Mouse (Mus musculus): ENCODE data around the gene Echs1.
A peak's percentile ranks its signal among the peaks of the same experiment; 100 is the strongest.
"Not testable (repeated sequence)": the region's sequence is repeated elsewhere in the genome, so short reads cannot be mapped to it uniquely, and the experiment has no call there.

Gene Echs1

DNA sequence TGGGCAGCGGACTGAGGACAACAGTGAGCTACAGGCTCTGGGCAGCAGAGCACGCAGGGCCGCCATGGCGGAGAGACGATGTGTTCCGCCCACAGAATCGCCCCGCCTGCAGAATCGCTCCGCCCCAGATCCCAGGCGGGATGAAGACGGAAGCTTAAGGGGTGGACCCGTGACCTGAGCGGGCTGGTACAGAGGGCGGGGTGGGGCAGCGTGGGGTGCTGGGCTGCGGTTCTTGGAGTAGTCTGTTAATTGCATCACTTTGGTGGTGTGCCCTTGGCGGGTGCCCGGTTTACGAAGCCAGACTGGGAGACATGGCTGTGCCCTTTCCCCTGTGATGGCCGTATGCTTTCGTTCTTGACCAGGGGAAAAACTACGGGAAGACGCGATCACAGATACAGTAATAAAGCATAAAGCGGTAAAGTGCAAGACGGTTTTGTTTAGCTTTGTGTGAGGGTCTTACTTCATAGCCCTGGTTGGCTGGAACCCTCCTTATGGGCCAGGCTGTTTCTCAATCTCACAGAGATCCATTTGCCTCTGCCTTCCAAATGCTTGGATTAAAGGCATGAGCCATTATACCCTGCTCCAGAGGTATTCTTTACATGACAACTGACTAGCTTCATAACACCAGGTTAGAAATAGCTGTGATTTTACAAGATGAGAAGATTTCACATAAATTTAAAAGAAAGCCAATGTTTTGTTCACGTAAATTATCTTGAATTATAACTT, at the start of gene Echs1:
TSS of gene Echs1 (minus strand) at position 148 of the 726 bp plus-strand sequence.
- peak; percentile 86 for DNase-seq (ENCODE audit: extremely low spot score)

DNA sequence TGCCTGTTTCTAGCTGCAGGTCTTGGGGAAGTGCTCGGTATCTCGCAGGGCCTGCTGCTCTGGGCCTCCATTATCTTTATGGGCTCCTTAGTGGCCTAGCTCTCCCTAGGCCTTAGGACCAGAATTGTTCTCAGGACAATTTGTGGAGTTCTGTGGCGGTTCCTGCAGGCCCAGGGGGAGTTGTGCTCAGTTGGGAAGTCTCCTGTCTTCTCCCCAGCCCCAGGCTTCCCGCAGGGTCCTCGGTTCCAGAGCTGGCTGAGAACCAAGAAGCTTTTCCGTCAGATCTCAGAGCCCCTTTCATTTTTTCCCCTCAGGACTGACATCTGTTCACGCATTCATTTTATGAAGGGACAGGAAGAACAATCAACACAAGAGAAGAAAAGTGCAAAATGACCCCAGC, 48.4 kb upstream of the Echs1 start, which contains the start of gene Olfr522:
TSS of gene Olfr522 (minus strand) at position 101 of the 400 bp plus-strand sequence.
- DNase-seq (ENCODE audit: extremely low spot score): no peak

DNA sequence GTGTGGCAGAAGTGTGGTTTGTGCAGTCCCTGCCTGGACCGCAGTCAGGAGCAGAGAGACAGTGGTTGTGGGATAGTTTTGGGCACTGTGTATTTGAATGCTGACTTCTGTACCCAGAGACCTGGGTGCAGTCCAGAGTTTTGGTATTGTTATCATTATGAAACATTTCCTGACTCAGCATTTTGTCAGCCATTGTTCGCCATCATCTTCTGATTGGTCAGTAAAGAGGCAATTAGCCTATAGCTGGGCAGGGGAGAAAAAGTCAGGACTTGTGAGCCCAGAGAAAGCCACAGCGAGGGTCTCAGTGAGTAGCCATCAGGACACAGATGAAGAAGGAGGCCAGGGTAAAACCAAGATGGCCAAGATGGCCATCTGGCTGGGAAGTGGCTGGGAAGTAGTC, 44.1 kb upstream of the Echs1 start:
- DNase-seq (ENCODE audit: extremely low spot score): no peak

DNA sequence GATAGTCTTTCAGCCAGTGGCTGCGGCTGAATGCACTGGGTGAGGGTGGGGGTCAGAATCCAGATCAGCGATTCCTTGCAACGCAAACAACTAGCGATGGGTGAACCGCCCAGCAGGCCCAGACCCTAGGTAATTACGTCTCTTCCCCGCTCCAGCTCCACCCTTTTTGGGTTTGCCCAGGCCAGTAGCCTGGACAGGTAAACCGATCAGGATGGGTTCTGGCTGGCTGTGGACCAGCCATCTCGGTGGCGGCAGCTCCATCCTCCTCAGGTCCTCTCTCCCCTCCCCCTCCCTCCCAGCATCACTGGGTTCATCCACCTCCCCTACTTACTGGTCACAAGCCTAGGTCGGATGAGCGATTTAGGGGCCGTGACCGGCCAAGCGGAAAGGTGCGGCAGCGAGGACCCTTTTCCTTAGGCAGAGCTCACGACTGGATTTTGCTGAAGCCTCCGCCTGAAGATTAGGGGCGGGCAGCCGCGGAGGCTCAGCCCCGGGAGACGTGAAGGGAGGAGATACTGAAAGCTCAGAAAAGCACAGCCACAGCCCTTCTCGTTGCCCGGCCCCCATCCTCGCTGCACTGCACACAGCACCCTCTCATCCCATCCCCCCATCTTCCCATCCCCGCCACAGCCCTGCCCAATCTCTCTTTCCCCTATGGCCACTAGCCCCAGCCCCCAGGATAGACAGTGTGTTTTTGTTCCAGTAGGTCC, 38.1 kb upstream of the Echs1 start, which contains the start of gene Sprn:
TSS of gene Sprn (minus strand) at position 660 of the 710 bp plus-strand sequence.
- DNase-seq (ENCODE audit: extremely low spot score): peak; percentile 27

DNA sequence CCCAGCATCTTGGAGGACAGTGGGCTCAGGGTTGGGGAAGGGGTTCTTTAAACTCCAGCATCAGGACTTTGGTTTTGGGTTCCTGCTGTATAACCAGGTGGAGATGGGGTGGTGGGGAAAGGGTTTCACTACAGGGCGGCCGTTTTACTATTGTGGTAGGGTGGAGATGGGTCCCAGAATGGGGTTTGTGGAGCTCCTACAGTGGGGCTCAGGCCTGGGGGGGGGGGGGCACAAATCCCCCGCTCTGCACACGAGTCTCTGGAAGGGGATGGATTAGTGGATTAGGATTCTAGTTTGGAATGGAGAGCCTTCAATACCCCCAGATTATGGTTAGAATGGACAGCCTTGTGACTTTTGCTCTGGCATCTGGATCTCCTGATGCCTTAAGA, 37.5 kb upstream of the Echs1 start:
- no peak for DNase-seq (ENCODE audit: extremely low spot score)

DNA sequence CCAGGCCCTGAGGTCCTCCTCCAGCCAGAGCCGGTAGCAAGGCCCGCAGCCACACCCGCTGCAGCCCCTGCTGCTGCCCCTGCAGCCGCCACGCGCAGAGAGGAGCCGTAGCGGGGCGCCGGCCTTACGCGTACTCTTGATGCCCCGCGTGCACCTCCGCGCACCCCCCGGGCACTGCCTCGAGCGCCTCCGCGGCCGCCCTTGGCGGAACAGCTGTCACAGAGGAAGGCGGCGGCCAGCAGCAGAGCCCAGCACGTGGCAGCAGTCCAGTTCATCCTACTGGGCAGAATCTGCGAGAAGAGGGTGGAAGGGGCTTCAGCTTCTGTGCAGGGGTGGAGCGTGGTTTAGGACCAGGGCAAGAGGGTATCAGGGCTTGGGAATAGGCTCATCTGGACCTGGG, 37.1 kb upstream of the Echs1 start:
- peak; percentile 38 for DNase-seq (ENCODE audit: extremely low spot score)

DNA sequence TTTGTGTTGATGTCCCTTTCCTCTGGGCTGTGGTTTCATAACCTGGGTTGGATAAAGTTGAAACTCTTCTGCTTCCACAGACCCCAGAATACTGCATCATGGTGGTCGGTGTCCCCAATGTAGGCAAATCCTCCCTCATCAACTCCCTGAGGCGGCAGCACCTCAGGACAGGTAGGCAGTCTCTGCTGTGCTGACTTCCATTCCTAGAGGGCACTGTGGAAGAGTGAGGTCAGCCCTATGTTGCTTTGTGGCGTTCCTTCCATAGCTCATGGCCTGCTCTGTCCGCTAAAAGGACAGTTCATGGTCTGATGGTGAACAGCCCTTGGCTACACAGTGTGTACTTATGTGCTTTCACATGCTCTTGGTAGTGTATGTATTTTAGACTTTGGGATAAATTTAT, 28.3 kb upstream of the Echs1 start:
- no peak for DNase-seq (ENCODE audit: extremely low spot score)

DNA sequence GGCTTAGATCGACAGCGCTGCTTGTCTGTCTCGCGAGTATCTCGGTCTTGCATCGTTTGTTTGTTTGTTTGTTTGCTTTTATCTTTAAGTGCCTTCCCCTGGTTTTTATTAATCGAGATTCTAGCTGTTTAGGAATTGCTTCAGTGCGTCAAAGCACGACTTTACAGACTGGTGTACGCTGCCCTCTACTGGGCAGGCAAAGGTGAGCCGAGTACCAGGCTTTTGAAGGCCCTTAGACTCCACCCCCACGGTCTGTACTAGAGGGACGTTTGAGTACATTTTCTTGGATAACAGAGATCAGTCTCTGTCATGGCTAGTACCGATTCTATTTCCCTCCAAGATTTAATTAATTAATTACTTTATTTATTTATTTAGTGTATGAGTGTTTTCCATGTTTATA, 25.1 kb upstream of the Echs1 start:
- peak; percentile 47 for DNase-seq (ENCODE audit: extremely low spot score)

DNA sequence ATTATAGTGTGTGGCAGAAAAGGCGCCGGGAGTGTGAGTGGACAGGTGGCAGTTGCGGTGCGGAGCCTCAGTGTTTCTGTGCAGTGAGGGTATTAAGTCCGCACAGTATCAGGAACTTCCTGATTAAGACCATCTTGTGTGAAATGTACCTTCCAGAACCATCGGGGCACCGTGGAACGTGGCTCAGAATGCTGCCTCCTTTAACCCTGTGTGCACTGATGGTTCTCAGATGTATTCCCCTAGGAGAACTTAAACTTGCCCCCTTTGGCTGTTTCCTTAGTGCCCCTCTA, 21.7 kb upstream of the Echs1 start:
- no peak for DNase-seq (ENCODE audit: extremely low spot score)

DNA sequence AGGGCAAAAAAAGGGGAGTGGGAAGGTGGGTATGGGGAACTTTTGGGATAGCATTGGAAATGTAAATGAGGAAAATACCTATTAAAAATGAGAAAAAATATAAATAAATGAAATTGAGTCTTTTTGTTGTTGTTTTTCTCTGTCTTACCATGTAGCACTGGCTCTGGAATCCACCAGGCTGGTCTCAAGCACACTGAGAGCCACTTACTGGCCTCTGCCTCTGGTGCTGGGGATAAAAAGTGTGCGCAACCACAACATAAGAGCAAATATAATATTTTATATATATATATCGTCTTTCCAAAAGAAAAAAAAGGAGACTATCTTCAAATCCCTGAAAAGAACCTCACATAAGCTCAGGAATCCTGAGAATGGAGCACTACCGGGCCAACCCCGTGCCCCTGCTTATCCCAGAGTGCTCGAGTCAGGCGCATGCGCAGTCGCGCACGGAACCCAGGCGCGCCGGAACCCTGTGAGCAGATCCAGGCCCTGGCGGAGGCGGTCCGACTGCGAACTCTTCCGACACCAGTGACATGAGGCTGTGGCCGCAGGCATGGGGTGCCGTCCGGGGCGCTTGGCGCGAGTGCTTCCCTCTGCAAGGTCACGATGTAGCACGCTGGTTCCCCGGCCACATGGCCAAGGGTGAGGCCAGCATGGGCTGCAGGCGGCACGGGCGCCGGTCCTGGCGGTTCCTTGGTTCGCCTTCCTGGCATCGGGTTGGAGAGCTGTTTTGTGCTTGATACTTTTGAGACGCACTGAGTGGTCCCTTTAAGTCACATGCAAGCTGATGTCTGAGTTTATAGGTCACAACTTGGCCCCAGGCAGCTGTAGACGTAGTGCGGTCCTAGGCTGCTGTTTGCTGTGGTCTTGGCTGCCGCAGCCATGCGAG, 21.1 kb upstream of the Echs1 start, which contains the start of gene Mtg1:
TSS of gene Mtg1 (plus strand) at position 430 of the 886 bp plus-strand sequence.
- peak; percentile 95 for DNase-seq (ENCODE audit: extremely low spot score)

DNA sequence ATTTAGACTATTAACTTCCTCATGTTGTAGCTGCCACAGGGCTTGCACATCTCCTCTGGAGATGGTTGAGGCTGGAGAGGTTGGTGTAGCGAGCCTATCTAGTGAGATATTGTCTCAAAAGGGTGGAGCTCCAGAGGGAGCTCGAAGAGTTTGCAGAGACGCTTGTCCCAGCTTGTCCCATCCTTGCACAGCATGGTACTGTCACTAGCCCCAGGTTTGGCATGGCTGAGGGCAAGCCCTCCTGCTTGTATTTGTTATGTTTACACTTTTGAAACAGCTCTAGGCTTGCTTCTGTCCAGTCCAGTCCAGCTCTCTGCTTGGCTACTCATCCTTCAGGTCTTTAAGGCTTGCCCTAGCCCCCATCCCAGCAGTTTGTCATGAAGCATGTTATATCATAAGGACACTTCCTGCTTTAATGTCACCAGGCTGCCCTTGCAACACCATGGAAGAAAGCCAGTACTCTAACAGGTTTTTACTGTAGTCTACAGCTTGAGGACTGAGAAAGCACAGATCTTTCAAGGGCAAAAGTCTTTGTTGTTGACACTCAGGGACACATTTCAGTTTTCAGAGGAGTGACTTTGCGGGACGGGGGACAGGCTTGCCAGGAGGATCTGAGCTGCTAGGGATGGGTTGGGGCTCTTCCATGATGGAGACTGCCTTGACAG, 19.0 kb upstream of the Echs1 start:
- no peak for DNase-seq (ENCODE audit: extremely low spot score)

DNA sequence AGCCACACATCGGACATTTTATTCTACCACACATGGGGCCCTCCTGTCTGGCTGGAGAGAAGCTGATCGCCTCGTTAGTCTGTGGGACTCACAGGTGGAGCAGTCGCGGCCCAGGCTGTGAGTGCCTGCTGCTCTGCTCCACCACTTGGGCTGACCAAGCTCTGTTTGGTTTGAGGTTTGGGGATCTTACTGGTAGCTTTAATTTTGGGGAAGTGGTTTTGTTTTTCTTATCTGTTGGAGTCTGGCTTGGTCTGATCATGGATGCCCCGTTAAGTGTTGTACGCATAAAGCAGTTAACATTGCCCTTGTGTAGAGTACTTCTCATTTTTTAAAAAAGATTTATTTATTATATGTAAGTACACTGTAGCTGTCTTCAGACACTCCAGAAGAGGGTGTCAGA, 17.8 kb upstream of the Echs1 start:
- not testable (repeated sequence) for DNase-seq (ENCODE audit: extremely low spot score)

DNA sequence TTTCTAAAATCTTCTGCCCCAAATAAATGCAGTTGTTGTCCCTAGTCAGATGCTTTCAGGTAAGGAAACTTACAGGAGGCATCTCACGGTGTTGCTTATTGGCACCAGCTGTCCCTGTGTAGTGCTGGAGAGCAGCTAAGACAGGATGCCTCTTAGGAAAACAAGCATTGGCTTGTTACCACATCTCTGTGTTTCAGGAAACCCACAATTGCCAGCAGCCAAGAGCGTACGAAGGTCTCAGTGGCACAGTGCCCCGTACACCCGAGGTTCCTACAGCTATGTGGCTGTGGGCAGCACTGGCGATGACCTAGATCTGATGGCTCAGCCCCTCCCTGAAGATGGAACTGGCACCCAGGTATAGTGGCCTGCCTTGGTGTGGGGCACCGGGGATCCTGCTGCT, 15.9 kb upstream of the Echs1 start:
- DNase-seq (ENCODE audit: extremely low spot score): not testable (repeated sequence)

DNA sequence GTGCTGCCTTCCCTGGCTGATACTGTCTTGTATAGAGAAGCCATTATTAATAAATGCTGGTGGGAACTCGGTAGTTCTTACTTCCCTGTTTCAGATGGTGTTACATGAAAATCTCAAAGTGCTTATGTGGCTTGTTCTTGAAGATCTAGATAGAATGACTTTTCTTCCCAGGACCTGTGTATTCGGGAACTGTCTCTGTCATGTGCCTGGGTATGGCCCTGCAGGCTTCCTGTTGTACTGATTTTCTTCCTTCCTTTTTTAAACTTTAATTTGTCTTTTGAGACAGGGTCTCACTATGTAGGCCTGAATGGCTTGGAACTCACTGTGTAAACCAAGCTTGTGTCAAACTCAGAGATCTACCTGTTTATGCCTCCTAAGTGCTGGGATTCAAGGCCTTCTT, 11.6 kb upstream of the Echs1 start:
- DNase-seq (ENCODE audit: extremely low spot score): no peak

DNA sequence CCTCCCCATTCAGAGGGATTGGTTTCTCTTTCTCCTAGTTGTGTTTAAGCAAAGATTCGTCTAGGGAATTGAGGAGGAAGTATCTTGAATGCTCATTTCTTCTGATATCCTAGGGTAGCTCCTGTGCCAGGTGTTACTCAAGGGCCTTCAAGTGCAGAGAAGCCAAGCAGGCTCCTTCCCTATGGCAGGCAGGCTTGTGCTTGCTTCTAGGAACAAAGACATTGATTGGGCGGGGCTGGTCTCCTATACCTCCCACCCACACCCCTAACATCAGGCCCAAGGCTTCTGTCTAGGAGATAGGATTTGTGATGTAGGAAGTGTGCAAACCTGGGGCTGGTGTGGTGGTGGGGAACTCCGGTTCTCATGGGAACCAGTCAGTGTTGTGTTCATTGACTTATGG, 10.7 kb upstream of the Echs1 start:
- no peak for DNase-seq (ENCODE audit: extremely low spot score)

DNA sequence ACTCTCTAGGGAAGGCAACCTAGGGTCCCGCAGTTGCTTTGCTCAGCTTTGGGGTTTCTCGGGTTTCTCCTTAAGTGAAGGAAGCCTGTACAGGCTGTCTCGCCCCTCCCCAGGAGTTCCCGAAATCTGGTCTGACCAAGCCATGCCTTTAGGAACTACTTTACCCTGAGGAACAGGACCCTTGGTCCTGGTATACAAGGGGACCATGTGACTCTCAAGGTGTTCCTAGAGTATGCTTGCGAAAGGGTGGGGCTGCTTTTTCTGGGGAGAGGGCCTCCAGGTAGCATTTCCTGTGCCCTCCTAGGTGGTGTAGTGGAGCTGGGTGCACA, 9.7 kb upstream of the Echs1 start:
- no peak for DNase-seq (ENCODE audit: extremely low spot score)

DNA sequence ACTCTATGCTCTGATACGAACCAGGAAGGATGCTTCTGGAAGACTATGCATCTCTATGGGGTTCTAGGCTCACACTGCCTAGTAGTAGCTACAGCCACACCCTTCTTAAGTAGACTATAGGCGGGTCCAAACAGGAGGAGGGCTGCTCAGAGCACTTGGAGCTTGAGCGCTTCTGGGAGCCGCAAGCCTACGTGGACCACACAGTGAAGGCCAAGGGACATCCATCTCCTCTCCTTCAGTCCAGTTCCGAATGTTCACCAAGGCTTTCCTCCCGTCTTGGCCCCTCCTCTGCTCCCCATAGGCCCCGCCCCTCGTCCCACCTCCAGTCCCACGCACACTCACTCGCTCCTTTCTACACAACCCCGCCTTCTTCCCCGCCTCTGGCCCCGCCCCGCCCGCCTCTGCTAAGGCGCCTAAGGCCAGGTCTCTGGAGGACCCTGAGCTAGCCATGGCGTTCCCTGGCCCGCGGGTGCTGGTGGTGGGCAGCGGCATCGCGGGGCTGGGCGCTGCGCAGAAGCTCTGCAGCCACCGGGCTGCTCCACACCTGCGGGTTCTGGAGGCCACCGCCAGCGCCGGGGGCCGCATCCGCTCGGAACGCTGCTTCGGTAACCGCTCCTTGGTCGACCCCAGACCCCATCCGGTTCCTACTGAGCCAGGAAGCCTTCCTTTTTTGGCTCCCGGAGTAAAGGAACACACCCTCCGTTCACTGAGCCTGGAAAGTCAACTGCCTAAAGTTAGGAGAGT, 9.2 kb upstream of the Echs1 start:
- peak; percentile 97 for DNase-seq (ENCODE audit: extremely low spot score)

DNA sequence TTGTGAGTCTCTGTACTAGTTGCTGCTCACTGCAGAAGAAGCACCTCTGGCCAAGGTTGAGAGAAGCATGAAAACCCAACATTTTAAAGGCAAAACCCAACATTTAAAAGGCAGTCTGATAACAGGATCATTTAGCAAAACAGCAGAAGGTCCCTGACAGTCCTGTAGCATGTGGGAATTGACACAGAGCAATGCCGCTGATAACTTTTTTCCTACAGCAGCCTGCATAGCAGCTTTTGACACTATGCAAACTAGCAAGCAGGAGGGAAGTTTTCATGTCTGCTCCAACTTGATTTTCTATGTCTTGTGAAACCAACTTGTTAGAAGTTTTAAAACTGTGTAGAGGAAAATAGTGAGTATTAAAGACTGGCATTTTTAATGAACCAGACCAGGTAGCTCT, 8.1 kb upstream of the Echs1 start:
- no peak for DNase-seq (ENCODE audit: extremely low spot score)

DNA sequence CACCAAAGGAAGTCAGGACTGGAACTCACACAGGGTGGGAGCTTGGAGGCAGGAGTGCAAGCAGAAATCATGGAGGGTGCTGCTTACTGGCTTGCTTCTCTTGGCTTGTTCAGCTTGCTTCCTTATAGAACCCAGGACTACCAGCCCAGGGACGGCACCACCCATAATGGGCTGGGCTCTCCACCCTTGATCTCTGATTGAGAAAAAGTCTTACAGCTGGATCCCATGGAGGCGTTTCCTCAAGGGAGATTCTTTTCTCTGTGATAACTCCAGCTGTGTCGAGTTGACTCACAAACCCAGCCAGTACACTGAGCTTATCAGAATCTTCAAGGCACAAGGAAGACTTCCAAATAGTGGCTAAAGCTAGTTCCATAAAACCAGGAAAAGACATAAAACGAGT, 6.5 kb upstream of the Echs1 start:
- no peak for DNase-seq (ENCODE audit: extremely low spot score)

DNA sequence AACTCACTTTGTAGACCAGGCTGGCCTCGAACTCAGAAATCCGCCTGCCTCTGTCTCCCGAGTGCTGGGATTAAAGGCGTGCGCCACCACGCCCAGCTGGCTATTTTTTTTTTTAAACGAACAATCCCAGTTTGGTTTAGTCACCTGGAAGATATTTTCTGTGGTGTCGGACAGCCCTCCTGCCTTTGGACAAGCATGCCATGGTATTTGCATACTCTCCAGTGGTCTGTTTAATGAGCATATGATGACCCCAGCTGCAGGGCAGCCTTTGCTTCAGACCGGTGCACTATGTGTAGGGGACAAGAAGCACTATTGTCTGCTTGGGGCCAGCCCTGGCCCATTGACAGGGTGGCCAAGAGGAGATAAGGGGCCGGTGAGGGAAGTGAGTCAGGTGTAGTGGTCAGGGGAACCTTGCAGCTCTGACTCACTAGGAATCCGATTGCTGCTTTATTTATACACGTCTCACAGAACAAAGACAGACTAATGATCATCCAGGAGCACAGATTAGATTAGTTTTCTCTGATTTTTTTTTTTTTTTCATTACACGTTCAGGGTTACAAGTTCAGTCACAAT, 5.1 kb upstream of the Echs1 start:
- DNase-seq (ENCODE audit: extremely low spot score): no peak

DNA sequence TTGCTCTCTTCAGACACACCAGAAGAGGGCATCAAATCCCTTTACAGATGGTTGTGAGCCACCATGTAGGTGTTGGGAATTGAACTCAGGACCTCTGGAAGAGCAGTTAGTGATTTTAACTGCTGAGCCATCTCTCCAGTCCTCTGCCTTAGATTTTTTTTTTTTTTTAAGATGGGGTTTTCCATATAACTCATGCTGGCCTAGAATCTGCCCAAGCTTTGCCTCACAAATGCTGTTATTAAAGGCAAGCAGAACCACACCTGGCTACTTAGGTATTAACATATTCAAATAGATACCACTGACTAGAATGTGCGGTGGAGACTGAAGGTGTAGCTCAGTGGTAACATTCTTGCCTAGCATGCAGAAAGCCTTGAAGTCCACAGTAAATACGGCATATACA, 4.2 kb upstream of the Echs1 start:
- DNase-seq (ENCODE audit: extremely low spot score): no peak
